Mouse (Mus musculus) ovary, adult 18-20 months (tissue): Measurements from ENCODE around the gene Tnfrsf14.

Experiments used
- DNase-seq: peaks from one replicate; pipeline ENCODE4 v3.0.0; 2022; ENCODE audit warnings: low spot score, mixed read lengths

The Tnfrsf14 gene

DNA sequence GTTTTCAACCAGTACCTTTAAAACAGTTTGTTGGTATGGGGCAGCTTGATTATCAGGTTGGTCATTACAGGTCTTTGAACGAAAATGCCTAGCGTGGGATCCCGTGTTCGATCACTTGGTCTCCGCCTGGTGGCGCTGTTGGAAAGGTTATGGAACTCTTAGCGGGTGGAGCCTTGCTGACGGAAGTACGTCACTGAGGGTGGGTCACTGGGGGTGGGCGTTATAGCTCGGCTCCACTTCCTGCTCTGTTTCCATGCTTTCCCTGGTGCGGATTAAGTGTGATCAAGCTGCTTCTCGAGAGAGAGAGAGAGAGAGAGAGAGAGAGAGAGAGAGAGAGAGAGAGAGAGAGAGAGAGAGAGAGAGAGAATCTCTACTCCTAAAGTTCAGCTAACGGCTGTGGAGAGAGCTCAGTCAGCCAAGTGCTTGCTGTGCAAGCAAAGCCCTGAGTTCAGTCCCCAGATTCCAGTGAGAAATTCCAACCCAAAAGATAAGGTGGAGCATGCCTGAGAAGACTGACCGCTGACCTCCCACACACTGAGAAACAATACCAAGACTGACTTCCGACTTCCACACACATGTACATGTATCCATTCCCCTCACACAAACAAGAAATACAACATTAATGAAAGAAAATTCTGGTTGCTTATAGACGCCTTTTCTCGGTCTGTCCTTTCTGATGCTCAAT lies 50.4 kb downstream of the Tnfrsf14 start:
- DNase-seq = peak; percentile 84

DNA sequence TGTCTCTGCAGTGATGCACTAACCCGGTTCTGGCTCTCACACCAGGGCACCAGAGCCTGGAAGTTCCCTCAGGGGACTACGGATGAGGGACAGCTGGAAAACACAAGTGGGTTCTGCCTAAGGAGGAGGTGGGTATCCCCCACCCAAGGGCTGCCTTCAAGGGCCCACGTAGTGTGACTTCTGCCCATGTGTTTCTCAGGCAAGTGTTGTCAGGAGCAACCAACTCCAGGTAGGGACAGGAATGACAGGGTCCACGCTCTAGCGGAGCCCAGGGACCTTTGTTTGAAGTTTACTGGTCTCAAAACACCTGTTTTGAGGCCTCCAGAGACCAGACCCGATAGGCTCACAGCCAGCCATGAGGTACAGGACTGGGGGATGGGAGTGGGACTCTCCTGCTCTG lies 55.2 kb downstream of the Tnfrsf14 start:
- DNase-seq = no peak
